Mouse (Mus musculus): ENCODE measurements around the gene Egfem1.

- no peak for TF ChIP-seq POLR2A (IDR thresholded peaks at IDR 0.05; ENCODE audit: borderline replicate concordance, extremely low read depth, low read depth, low read length)
- TF ChIP-seq CTCF (IDR thresholded peaks at IDR 0.05; ENCODE audit: insufficient read depth, low read length), result no peak
These were observed 500.9 kb downstream of the Egfem1 start for GRCm38 (mm10) chr3:29582749-29583148.

All from lung, adult 2 months (tissue).